Mouse (Mus musculus) embryonic facial prominence, embryonic 13.5 days (tissue): ENCODE measurements around the gene Wbp2. TPM values are rescaled to one million over a fixed set of nuclear protein-coding genes. Genes with fewer than 3 reads are reported as not detected.

Experiments
- ATAC-seq: fragments of 200-750 bp; cut with Nextera tagmentation; 2 replicates; pipeline ENCODE4 v1.8.0; 2017; ENCODE audit warnings: low read depth; ENCODE audit not compliant: insufficient number of reproducible peaks, insufficient read depth, low FRiP score, low TSS enrichment
- H3K27ac ChIP-seq: fragments of 300-500 bp; sonication (generic); 2 replicates; pipeline ENCODE4 v1.5.1; 2015; ENCODE audit warnings: moderate library complexity, mild to moderate bottlenecking, inconsistent platforms
- H3K27me3 ChIP-seq: fragments of 300-500 bp; sonication (generic); 2 replicates; pipeline ENCODE4 v1.6.1; 2015; ENCODE audit warnings: mild to moderate bottlenecking, inconsistent platforms
- H3K36me3 ChIP-seq: fragments of 300-500 bp; sonication (generic); 2 replicates; pipeline ENCODE4 v1.6.1; 2015; ENCODE audit warnings: mild to moderate bottlenecking, inconsistent platforms
- H3K4me1 ChIP-seq: fragments of 300-500 bp; sonication (generic); 2 replicates; pipeline ENCODE4 v1.6.1; 2015; ENCODE audit warnings: inconsistent platforms
- H3K4me2 ChIP-seq: fragments of 300-500 bp; sonication (generic); 2 replicates; pipeline ENCODE4 v1.6.1; 2015; ENCODE audit warnings: moderate library complexity, mild to moderate bottlenecking, inconsistent platforms
- H3K4me3 ChIP-seq: fragments of 300-500 bp; sonication (generic); 2 replicates; pipeline ENCODE4 v1.5.1; 2015; ENCODE audit warnings: mild to moderate bottlenecking, inconsistent platforms
- H3K9ac ChIP-seq: fragments of 300-500 bp; sonication (generic); 2 replicates; pipeline ENCODE4 v1.6.1; 2015; ENCODE audit warnings: mild to moderate bottlenecking, inconsistent platforms
- H3K9me3 ChIP-seq: fragments of 300-500 bp; sonication (generic); 2 replicates; pipeline ENCODE4 v1.6.1; 2016; ENCODE audit warnings: inconsistent platforms
- WGBS: fragments of 180-500 bp; shearing (Covaris S2); methylation state at CpG from one replicate; pipeline ENCODE4 v1.1.7; 2015; ENCODE audit warnings: mixed read lengths; 5-methylcytosine and 5-hydroxymethylcytosine counted together
- polyA plus RNA-seq: library from polyadenylated mRNA; unstranded; fragments of >200 nt; fragmentation: Nextera tagmentation; extraction: Ambion mirVana; gene quantifications from 2 replicates; pipeline ENCODE4 v1.2.1, GENCODE M21; 2015

The Wbp2 gene
- polyA plus RNA-seq, 1 experiment from 2014 or later: 52.0 TPM

GRCm38 (mm10) chr11:116072608-116073007 is 14.2 kb downstream of the Wbp2 start:
- Histone ChIP-seq H3K27me3 (no peaks in the 10 kb centered on the region), H3K4me1 (peaks cover 6% of the 10 kb centered on the region), H3K36me3 (no peaks in the 10 kb centered on the region), H3K9ac (no peak overlapping the region), H3K9me3 (no peaks in the 10 kb centered on the region), H3K4me2 (no peak overlapping the region), H3K4me3 (no peak overlapping the region), H3K27ac (no peak overlapping the region)
- ATAC-seq: no peak
- WGBS: 79% methylated on average over 3 of the region's 3 CpGs

DNA sequence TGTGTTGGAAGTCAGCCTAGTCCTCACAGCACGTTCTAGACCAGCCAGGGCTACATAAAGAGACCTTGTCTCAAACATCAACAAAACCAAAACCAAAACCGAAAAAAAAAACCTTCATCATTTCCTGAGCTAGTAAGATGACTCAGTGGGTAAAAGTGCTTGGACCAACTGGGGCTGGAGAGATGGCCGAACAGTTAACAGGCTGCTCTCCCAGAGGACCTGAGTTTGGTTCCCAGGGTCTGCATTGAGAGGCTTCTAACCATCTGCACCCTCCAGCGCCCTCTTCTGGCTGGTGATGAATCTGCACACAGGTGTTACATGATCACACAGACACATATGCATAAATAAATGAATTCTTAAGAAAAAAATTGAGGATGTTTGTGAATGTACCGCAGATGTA is 15.3 kb downstream of the Wbp2 start:
- Histone ChIP-seq H3K9me3 (no peaks in the 10 kb centered on the region), H3K27me3 (no peaks in the 10 kb centered on the region), H3K27ac (no peak overlapping the region), H3K36me3 (no peaks in the 10 kb centered on the region), H3K4me1 (0 out of 2 replicates have a peak, but pooled peaks cover 8% of the 10 kb centered on the region), H3K4me3 (no peak overlapping the region), H3K9ac (no peak overlapping the region), H3K4me2 (no peak overlapping the region)
- WGBS: 61% methylated on average over 5 of the region's 5 CpGs
- ATAC-seq: no peak

DNA sequence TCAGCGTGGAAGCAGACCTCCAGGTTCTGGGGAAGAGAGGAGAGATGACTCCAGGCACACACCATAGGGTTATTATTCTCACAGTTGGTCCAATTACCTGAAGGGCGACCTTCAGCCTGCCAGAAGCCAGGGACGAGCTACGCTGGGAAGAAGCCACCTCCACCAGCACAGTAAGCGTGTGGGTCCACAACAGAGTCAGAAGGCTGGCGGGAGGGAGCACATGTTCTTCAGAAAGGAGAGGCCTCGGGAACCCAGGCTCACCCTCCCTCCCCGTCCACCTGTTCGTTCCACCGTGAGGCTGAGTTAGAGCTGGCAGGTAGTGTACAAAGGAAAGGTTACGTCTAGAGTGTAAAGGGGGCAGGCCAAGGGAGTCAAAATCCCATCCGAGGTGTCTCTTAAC is 21.4 kb downstream of the Wbp2 start:
- 90% methylated on average over 12 of the region's 12 CpGs for WGBS

DNA sequence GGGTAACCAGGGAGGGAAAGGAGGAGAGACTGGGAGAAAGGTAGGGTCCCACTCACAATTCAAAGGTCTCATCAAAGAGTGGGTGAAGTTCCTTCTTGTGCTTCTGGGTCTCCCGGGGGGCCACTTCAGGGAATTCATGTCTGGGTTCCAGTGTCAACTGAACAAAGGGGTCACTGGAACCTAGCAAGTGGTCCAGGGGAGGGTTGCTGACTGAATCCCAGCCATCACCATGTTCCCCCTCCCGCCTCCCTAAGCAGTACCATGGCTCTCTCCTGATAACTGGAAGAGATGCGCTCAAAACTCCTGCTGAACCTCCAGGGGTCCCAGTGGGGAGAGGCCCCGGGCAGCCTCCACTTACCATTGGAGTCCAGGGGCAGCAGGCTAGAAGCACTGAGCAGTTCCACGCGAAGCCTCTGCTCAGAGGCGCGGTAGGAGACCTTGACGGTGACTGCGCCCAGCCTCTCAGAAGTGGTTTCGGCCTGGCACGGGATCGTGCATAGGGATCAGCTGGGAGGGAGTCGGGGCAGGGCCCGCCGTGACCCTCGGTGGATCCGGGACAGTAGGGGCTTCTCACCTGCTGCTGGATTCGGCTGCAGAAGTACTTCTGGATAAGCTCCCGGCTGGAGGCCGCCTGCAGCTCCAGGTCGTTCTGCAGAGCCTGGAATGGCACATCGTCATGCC is 22.5 kb downstream of the Wbp2 start:
- Histone ChIP-seq H3K27me3 (no peaks in the 10 kb centered on the region), H3K27ac (no peak overlapping the region), H3K4me2 (no peak overlapping the region), H3K36me3 (peaks cover 33% of the 10 kb centered on the region), H3K4me1 (0 out of 2 replicates have a peak, but pooled peaks cover 3% of the 10 kb centered on the region), H3K9ac (0 out of 2 replicates have a peak overlapping the region, but pooled peaks have one; percentile 49), H3K4me3 (no peak overlapping the region), H3K9me3 (no peaks in the 10 kb centered on the region)
- 67% methylated on average over 23 of the region's 23 CpGs for WGBS
- no peak for ATAC-seq

More for the DNA sequence above, 21.4 kb downstream of the Wbp2 start:
- H3K27me3 ChIP-seq: no peaks in the 10 kb centered on the region
- no peak overlapping the region for H3K4me3 ChIP-seq
- no peak overlapping the region for H3K4me2 ChIP-seq
- no peak for ATAC-seq
- H3K36me3 ChIP-seq: peaks cover 22% of the 10 kb centered on the region
- no peak overlapping the region for H3K27ac ChIP-seq
- H3K4me1 ChIP-seq: 0 out of 2 replicates have a peak, but pooled peaks cover 3% of the 10 kb centered on the region
- no peaks in the 10 kb centered on the region for H3K9me3 ChIP-seq
- no peak overlapping the region for H3K9ac ChIP-seq

- no peaks in the 10 kb centered on the region for H3K9me3 ChIP-seq
- peak overlapping the region; percentile 28; the same call in 1 of the 2 replicates for H3K27ac ChIP-seq
- no peaks in the 10 kb centered on the region for H3K27me3 ChIP-seq
- no peak overlapping the region for H3K4me3 ChIP-seq
- ATAC-seq: no peak
- WGBS: 74% methylated on average over 13 of the region's 13 CpGs
- H3K9ac ChIP-seq: peak overlapping the region; percentile 6; the same call in 1 of the 2 replicates
- 0 out of 2 replicates have a peak, but pooled peaks cover 3% of the 10 kb centered on the region for H3K4me1 ChIP-seq
- H3K36me3 ChIP-seq: peaks cover 40% of the 10 kb centered on the region
- H3K4me2 ChIP-seq: no peak overlapping the region
Measured at GRCm38 (mm10) chr11:116063562-116063961, 23.2 kb downstream of the Wbp2 start.

DNA sequence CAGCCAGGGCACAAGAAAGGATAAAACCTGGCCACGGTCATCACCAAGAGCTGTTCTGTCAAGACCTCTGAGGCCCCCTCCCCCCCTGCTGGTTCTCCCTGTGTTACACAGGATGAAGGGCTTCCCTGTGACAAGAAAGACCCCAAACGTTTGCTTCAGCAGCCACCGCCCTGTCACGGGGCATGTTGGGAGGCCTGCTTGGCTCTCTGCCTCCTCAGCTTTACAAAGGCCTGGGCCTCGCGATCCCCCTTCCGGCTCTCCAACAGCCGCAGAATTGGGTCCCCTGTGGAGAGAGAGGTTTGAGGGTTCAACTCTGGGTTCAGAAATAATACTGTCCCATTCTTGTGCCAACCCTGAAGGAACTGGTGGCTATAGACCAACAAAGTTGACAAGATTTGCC is 24.3 kb downstream of the Wbp2 start:
- Histone ChIP-seq H3K4me2 (no peak overlapping the region), H3K27ac (no peak overlapping the region), H3K36me3 (peaks cover 51% of the 10 kb centered on the region), H3K4me3 (no peak overlapping the region), H3K27me3 (no peaks in the 10 kb centered on the region), H3K4me1 (0 out of 2 replicates have a peak, but pooled peaks cover 3% of the 10 kb centered on the region), H3K9ac (no peak overlapping the region), H3K9me3 (no peaks in the 10 kb centered on the region)
- no peak for ATAC-seq
- WGBS: 71% methylated on average over 8 of the region's 8 CpGs

- Histone ChIP-seq H3K4me3 (no peak overlapping the region), H3K4me1 (0 out of 2 replicates have a peak, but pooled peaks cover under 1% of the 10 kb centered on the region), H3K36me3 (peaks cover 58% of the 10 kb centered on the region), H3K4me2 (no peak overlapping the region), H3K27ac (no peak overlapping the region), H3K27me3 (no peaks in the 10 kb centered on the region), H3K9ac (no peak overlapping the region), H3K9me3 (no peaks in the 10 kb centered on the region)
- ATAC-seq: no peak
- WGBS: 90% methylated on average over 13 of the region's 13 CpGs
Measured at GRCm38 (mm10) chr11:116061641-116062415, 25.0 kb downstream of the Wbp2 start.

- Histone ChIP-seq H3K4me3 (no peak overlapping the region), H3K27ac (no peak overlapping the region; the same call in 1 of the 2 replicates), H3K27me3 (no peaks in the 10 kb centered on the region), H3K4me2 (no peak overlapping the region), H3K9me3 (no peaks in the 10 kb centered on the region), H3K4me1 (no peaks in the 10 kb centered on the region), H3K9ac (peak overlapping the region; percentile 36; the same call in 1 of the 2 replicates), H3K36me3 (peaks cover 70% of the 10 kb centered on the region)
- WGBS: 84% methylated on average over 9 of the region's 9 CpGs
- no peak for ATAC-seq
Measured at GRCm38 (mm10) chr11:116060596-116060995, 26.2 kb downstream of the Wbp2 start.

DNA sequence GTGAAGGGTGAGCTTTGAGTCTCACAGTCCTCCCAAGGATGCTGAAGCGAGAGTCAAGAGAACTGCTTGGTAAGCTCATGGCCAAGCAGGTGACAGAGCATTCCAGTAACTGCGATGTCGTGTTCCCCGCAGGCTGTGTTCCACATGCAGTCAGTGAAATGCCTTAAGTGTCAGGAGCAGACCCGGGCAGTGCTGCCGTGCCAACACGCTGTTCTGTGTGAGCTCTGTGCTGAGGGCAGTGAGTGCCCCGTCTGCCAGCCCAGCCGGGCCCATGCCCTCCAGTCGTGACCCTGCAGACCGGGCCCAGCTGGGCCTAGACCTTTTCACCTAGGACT is 27.1 kb downstream of the Wbp2 start:
- no peak for ATAC-seq
- Histone ChIP-seq H3K27ac (no peak overlapping the region), H3K9me3 (no peaks in the 10 kb centered on the region), H3K4me3 (no peak overlapping the region), H3K36me3 (peaks cover 79% of the 10 kb centered on the region), H3K4me1 (no peaks in the 10 kb centered on the region), H3K27me3 (no peaks in the 10 kb centered on the region), H3K4me2 (no peak overlapping the region), H3K9ac (no peak overlapping the region)
- WGBS: 92% methylated on average over 11 of the region's 11 CpGs

DNA sequence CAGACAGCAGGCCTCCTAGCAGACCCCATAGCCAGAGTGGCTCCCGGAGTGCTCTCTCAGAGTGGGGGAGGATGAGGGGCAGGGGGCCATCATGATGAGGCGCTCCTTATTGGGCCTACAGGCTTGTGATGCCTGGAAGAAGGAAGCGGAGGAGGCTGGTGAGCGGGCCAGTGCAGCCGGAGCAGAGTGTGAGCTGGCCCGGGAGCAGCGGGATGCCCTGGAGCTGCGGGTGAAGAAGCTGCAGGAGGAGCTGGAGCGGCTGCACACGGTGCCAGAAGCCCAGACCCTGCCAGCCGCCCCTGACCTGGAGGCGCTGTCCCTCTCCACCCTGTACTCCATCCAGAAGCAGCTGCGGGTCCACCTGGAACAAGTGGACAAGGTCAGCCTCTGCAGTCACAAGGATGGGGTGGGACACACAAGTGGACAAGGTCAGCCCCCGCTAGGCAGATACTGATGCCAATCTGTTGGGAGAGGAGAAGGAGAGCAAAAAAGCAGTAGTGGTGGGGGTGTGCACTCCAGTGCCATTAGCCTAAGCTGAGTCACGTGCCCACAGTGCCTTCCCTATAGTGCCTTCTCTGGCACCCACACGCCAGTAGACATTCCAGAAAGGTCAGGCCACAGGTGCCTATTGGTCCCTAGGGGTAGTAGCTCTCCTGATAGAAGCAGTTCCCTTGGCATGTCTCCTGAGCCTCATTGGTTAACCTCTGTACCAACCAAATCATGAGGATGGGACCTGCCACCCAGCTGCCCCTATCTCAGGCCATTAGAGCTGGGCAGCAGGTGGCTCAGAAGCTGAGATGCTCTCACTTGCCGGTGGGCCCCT is 27.7 kb downstream of the Wbp2 start:
- Histone ChIP-seq H3K27ac (no peak overlapping the region), H3K4me2 (no peak overlapping the region), H3K9me3 (no peaks in the 10 kb centered on the region), H3K9ac (no peak overlapping the region), H3K4me3 (no peak overlapping the region), H3K36me3 (peaks cover 85% of the 10 kb centered on the region), H3K4me1 (no peaks in the 10 kb centered on the region), H3K27me3 (no peaks in the 10 kb centered on the region)
- no peak for ATAC-seq
- WGBS: 88% methylated on average over 17 of the region's 17 CpGs

DNA sequence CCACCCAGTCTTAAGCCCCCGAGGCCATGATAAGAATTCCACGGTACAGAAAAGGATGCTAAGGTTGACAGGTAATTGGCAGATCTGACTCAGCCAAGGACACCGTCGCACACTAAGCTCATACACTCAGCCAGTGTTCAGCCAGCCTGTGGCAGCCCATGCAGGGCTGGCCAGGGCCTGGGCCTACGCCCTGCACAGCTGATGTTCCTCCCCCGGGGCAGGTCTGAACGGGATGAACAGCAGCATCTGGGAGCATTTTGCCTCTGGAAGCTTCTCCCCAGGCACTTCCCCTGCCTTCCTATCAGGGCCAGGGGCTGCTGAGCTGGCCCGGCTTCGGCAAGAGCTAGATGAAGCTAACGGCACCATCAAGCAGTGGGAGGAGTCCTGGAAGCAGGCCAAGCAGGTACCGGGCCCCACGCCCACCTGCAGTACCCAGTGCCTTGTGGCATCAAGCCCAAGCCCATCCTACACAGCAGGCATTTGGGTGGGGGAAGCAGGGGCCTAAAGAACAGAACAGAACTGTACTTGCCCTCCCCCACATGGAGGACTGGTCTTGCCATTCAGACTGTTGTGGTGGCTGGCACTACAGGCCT is 28.7 kb downstream of the Wbp2 start:
- 60% methylated on average over 12 of the region's 12 CpGs for WGBS
- Histone ChIP-seq H3K9me3 (no peaks in the 10 kb centered on the region), H3K9ac (no peak overlapping the region), H3K27me3 (no peaks in the 10 kb centered on the region), H3K4me1 (no peaks in the 10 kb centered on the region), H3K27ac (no peak overlapping the region), H3K36me3 (peaks cover 95% of the 10 kb centered on the region), H3K4me2 (no peak overlapping the region), H3K4me3 (no peak overlapping the region)
- ATAC-seq: no peak
